Mouse (Mus musculus): ENCODE measurements around the gene Pitpnc1.

DNA sequence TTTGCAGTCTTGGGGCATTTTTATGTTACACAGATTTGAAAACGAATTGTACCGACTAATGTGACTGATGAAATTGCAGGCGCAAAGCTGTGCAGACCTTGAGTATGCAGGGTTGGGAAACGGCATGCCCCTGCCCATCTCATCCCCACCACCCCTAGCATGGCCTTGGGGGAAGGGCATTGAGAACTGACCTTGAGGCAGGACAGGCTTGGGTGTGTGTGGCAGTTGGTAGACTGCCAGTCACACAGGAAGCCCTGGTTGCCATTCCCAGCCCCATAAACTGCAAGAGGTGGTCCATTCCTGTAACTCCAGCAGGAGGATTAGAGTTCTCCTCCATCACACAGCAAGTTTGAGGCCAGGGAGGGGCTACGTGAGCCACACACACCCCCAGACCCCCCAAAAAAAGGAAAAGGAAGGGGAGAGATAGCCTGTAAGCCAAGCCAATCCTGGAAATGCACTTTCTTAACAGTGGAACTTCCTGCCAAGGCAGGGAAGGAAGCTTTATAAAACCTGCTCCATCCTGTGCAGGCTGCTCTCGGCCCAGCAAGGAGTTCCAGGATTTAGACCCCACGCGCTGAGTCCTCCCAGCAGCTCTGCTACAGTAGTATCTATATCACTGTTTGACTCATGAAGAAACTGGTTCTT lies 115.9 kb downstream of the Pitpnc1 start:
- TF ChIP-seq POLR2A (IDR thresholded peaks at IDR 0.05; ENCODE audit: borderline replicate concordance, control insufficient read depth, low read depth, low read length) (no peak), CTCF (IDR thresholded peaks at IDR 0.05; ENCODE audit: control insufficient read depth, insufficient read depth, low read length) (no peak)

Data from bone marrow, adult 2 months (tissue).